Mouse (Mus musculus): Measurements from ENCODE around the gene Gm17349. TPM values are rescaled to one million over a fixed set of nuclear protein-coding genes. Genes with fewer than 3 reads are reported as not detected.

The Gm17349 gene
- total and polyA plus RNA-seq, 3 experiments = 2.1 TPM; not detected in 2

GRCm38 (mm10) chr15:99697309-99697708, 8.0 kb downstream of the Gm17349 start:
- no peaks in the 10 kb centered on the region for H3K9me3 ChIP-seq (replicated peaks; ENCODE audit: insufficient read depth, low read length)
- TF ChIP-seq MYB (IDR thresholded peaks at IDR 0.05; ENCODE audit: low read depth, low read length) = no peak
- no peak overlapping the region for H3K4me3 ChIP-seq (ENCODE audit: control insufficient read depth in 1 of 2, insufficient read depth in 1 of 2, low read depth in 2 of 2, low read length in 2 of 2)
- peaks cover 0 to 10% of the 10 kb centered on the region in 2 experiments; a peak in 1 of 4 replicates for H3K36me3 ChIP-seq (ENCODE audit: control insufficient read depth in 1 of 2, insufficient read depth in 2 of 2, low read length in 2 of 2)
- H3K9ac ChIP-seq (ENCODE audit: control insufficient read depth, low read depth, low read length, poor library complexity, severe bottlenecking) = no peak overlapping the region
- peaks cover 11 to 12% of the 10 kb centered on the region in 2 experiments; a peak in 3 of 4 replicates for H3K27me3 ChIP-seq (ENCODE audit: control insufficient read depth in 1 of 2, insufficient read depth in 2 of 2, low read length in 2 of 2)
- DNase-seq (ENCODE audit: low read depth, low spot score) = peak; percentile 21
- peaks cover 4% of the 10 kb centered on the region; the same call in 1 of the 2 replicates for H3K79me2 ChIP-seq (ENCODE audit: control insufficient read depth, insufficient read depth, low read length, poor library complexity)
- peaks cover 0 to 22% of the 10 kb centered on the region in 2 experiments; a peak in 2 of 4 replicates for H3K4me1 ChIP-seq (ENCODE audit: control insufficient read depth in 1 of 2, insufficient read depth in 2 of 2, low read length in 2 of 2)
- no peak overlapping the region for H3K27ac ChIP-seq (ENCODE audit: control insufficient read depth, low read depth, low read length)

- H3K27me3 ChIP-seq (ENCODE audit: control insufficient read depth in 1 of 2, insufficient read depth in 2 of 2, low read length in 2 of 2) = peaks cover 12 to 18% of the 10 kb centered on the region in 2 experiments
- H3K9me3 ChIP-seq (replicated peaks; ENCODE audit: insufficient read depth, low read length) = no peaks in the 10 kb centered on the region
- no peaks in the 10 kb centered on the region for H3K79me2 ChIP-seq (ENCODE audit: control insufficient read depth, insufficient read depth, low read length, poor library complexity)
- no peak for TF ChIP-seq NELFE (IDR thresholded peaks at IDR 0.05; ENCODE audit: low read depth, low read length)
- no peak overlapping the region for H3K4me3 ChIP-seq (ENCODE audit: control insufficient read depth in 1 of 2, insufficient read depth in 1 of 2, low read depth in 2 of 2, low read length in 2 of 2)
- H3K27ac ChIP-seq (ENCODE audit: control insufficient read depth, low read depth, low read length) = no peak overlapping the region
- H3K36me3 ChIP-seq (ENCODE audit: control insufficient read depth in 1 of 2, insufficient read depth in 2 of 2, low read length in 2 of 2) = no peaks in the 10 kb centered on the region
- no peak overlapping the region for H3K9ac ChIP-seq (ENCODE audit: control insufficient read depth, low read depth, low read length, poor library complexity, severe bottlenecking)
- no peak for DNase-seq (ENCODE audit: low read depth, low spot score)
- no peaks in the 10 kb centered on the region for H3K4me1 ChIP-seq (ENCODE audit: control insufficient read depth in 1 of 2, insufficient read depth in 2 of 2, low read length in 2 of 2)
Observed at GRCm38 (mm10) chr15:99691976-99692375, 13.3 kb downstream of the Gm17349 start.

GRCm38 (mm10) chr15:99690924-99691323, 14.4 kb downstream of the Gm17349 start:
- Histone ChIP-seq H3K4me1 (ENCODE audit: control insufficient read depth in 1 of 2, insufficient read depth in 2 of 2, low read length in 2 of 2) (no peaks in the 10 kb centered on the region), H3K27me3 (ENCODE audit: control insufficient read depth in 1 of 2, insufficient read depth in 2 of 2, low read length in 2 of 2) (peaks cover 21 to 24% of the 10 kb centered on the region in 2 experiments), H3K4me3 (ENCODE audit: control insufficient read depth in 1 of 2, insufficient read depth in 1 of 2, low read depth in 2 of 2, low read length in 2 of 2) (no peak overlapping the region), H3K36me3 (ENCODE audit: control insufficient read depth in 1 of 2, insufficient read depth in 2 of 2, low read length in 2 of 2) (no peaks in the 10 kb centered on the region), H3K9ac (ENCODE audit: control insufficient read depth, low read depth, low read length, poor library complexity, severe bottlenecking) (no peak overlapping the region), H3K27ac (ENCODE audit: control insufficient read depth, low read depth, low read length) (no peak overlapping the region), H3K79me2 (ENCODE audit: control insufficient read depth, insufficient read depth, low read length, poor library complexity) (no peaks in the 10 kb centered on the region), H3K9me3 (replicated peaks; ENCODE audit: insufficient read depth, low read length) (no peaks in the 10 kb centered on the region)
- TF ChIP-seq EP300 (IDR thresholded peaks at IDR 0.05; ENCODE audit: low read depth in 1 of 2, low read length in 2 of 2) (no peak), MXI1 (IDR thresholded peaks at IDR 0.05; ENCODE audit: low read depth, low read length) (no peak), ZNF384 (IDR thresholded peaks at IDR 0.05; ENCODE audit: low read depth, low read length) (no peak), CHD2 (IDR thresholded peaks at IDR 0.05; ENCODE audit: low read length) (no peak), MYB (IDR thresholded peaks at IDR 0.05; ENCODE audit: low read depth, low read length) (no peak), ETS1 (IDR thresholded peaks at IDR 0.05; ENCODE audit: low read depth, low read length) (no peak), ZMIZ1 (IDR thresholded peaks at IDR 0.05; ENCODE audit: low read depth, low read length) (no peak), CHD1 (IDR thresholded peaks at IDR 0.05; ENCODE audit: low read depth, low read length) (no peak), UBTF (IDR thresholded peaks at IDR 0.05; ENCODE audit: borderline replicate concordance, insufficient read depth, low read depth, low read length) (no peak), RCOR1 (IDR thresholded peaks at IDR 0.05; ENCODE audit: low read depth, low read length) (no peak), GATA1 (IDR thresholded peaks at IDR 0.05; ENCODE audit: low read depth, low read length) (no peak), MEF2A (IDR thresholded peaks at IDR 0.05; ENCODE audit: extremely low read depth, insufficient replicate concordance, low read depth, low read length, poor library complexity, severe bottlenecking) (no peak)
- DNase-seq (ENCODE audit: low read depth, low spot score) = no peak

Data from MEL (cell line).